Mouse (Mus musculus) myocyte (in vitro differentiated cells): ENCODE measurements around the gene Fads1.

ENCODE experiments used
- E2F4 ChIP-seq: IDR thresholded peaks from one replicate; pipeline ENCODE4 v1.6.1; 2011; ENCODE audit warnings: mild to moderate bottlenecking, control low read depth, moderate library complexity; ENCODE audit not compliant: insufficient read depth
- MAX ChIP-seq: IDR thresholded peaks from one replicate; pipeline ENCODE4 v1.6.1; 2011; ENCODE audit warnings: low read depth, mild to moderate bottlenecking, control low read depth
- MYOD1 ChIP-seq, 3 experiments: IDR thresholded peaks; one replicate each; pipeline ENCODE4 v1.6.1; 2011; ENCODE audit warnings: control low read depth in 2 of 3, low read depth in 2 of 3, mild to moderate bottlenecking in 2 of 3, moderate library complexity in 1 of 3; ENCODE audit not compliant: insufficient read length in 2 of 3, control insufficient read depth in 1 of 3
- MYOG ChIP-seq, 3 experiments: IDR thresholded peaks; one replicate each; pipeline ENCODE4 v1.6.1; 2011; ENCODE audit warnings: control low read depth in 2 of 3, low read depth in 2 of 3, mild to moderate bottlenecking in 2 of 3; ENCODE audit not compliant: insufficient read length in 2 of 3, control insufficient read depth in 1 of 3, insufficient read depth in 1 of 3
- POLR2A ChIP-seq: IDR thresholded peaks from one replicate; pipeline ENCODE4 v1.6.1; 2011; ENCODE audit warnings: low read depth, mild to moderate bottlenecking, control low read depth, moderate library complexity; ENCODE audit not compliant: insufficient read length
- POLR2AphosphoS2 ChIP-seq: IDR thresholded peaks from one replicate; pipeline ENCODE4 v1.6.1; 2011; ENCODE audit warnings: low read depth, control low read depth; ENCODE audit not compliant: insufficient read length
- REST ChIP-seq: IDR thresholded peaks from one replicate; pipeline ENCODE4 v1.6.1; 2011; ENCODE audit warnings: mild to moderate bottlenecking, control low read depth, moderate library complexity; ENCODE audit not compliant: insufficient read depth, insufficient read length
- TCF12 ChIP-seq: IDR thresholded peaks from one replicate; pipeline ENCODE4 v1.6.1; 2011; ENCODE audit warnings: mild to moderate bottlenecking, control low read depth; ENCODE audit not compliant: poor library complexity, insufficient read depth, severe bottlenecking
- TCF3 ChIP-seq: IDR thresholded peaks from one replicate; pipeline ENCODE4 v1.6.1; 2011; ENCODE audit warnings: low read depth, control low read depth; ENCODE audit not compliant: insufficient read length
- USF1 ChIP-seq: IDR thresholded peaks from one replicate; pipeline ENCODE4 v1.6.1; 2011; ENCODE audit warnings: low read depth, mild to moderate bottlenecking, control low read depth, moderate library complexity

DNA sequence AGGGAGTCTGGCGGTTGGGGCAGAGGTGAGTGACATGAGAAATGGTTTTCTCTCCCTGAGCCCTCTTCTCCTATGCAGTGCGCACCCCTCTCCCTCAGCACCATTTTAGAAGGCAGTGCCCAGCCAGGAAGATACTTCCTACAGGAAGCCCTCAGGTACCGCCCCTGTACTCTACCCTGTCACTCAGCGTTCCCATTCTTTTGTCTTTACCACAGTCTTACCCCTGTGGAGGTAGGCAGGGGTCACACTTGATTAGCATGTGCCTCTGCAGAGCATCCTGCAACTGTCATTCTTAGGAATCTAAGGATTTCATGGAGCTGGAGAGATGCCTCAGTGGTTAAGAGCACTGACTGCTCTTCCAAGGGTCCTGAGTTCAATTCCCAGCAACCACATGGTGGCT is 40.9 kb downstream of the Fads1 start:
- TF ChIP-seq TCF12 (no peak), MAX (no peak), E2F4 (no peak), POLR2A (no peak), REST (no peak), MYOG (IDR thresholded peaks at IDR 0.05; ENCODE audit: control insufficient read depth in 1 of 3, insufficient read depth in 1 of 3, insufficient read length in 2 of 3, low read depth in 2 of 3) (no peak), USF1 (no peak), POLR2AphosphoS2 (no peak), TCF3 (no peak), MYOD1 (IDR thresholded peaks at IDR 0.05; ENCODE audit: control insufficient read depth in 1 of 3, insufficient read length in 2 of 3, low read depth in 2 of 3) (no peak)
